Mouse (Mus musculus): ENCODE data around the gene Wdr73.

GRCm38 (mm10) chr7:80889841-80890241 is 11.2 kb downstream of the Wdr73 start:
- no peak for TF ChIP-seq GATA1 (IDR thresholded peaks at IDR 0.05; ENCODE audit: borderline replicate concordance, low read length)
- TF ChIP-seq FLI1 (IDR thresholded peaks at IDR 0.05; ENCODE audit: low read length): no peak
